Mouse (Mus musculus) frontal cortex, postnatal 14 days (tissue): ENCODE results near the gene Hivep3.
A peak's percentile ranks its signal among the peaks of the same experiment; 100 is the strongest.

Experiments
- DNase-seq, 2 experiments: peaks; one replicate each; pipeline ENCODE4 v3.0.0; 2022; ENCODE audit warnings: low spot score in 2 of 2

Gene Hivep3

GRCm38 (mm10) chr4:120011788-120012187 is 278.2 kb downstream of the Hivep3 start:
- no peak for DNase-seq

GRCm38 (mm10) chr4:120012891-120013290 is 279.3 kb downstream of the Hivep3 start:
- DNase-seq: no peak

GRCm38 (mm10) chr4:120018426-120018825 is 284.8 kb downstream of the Hivep3 start:
- no peak for DNase-seq

GRCm38 (mm10) chr4:120022392-120022791 is 288.8 kb downstream of the Hivep3 start:
- DNase-seq: no peak

GRCm38 (mm10) chr4:120023221-120023840 is 289.7 kb downstream of the Hivep3 start:
- no peak for DNase-seq

- peak; percentile 65 to 73 for DNase-seq
Observed at GRCm38 (mm10) chr4:120024071-120024470, 290.5 kb downstream of the Hivep3 start.

- DNase-seq: no peak
Observed at GRCm38 (mm10) chr4:120027671-120028070, 294.1 kb downstream of the Hivep3 start.

GRCm38 (mm10) chr4:120029937-120030336 is 296.4 kb downstream of the Hivep3 start:
- no peak for DNase-seq

GRCm38 (mm10) chr4:120032320-120032983 is 298.9 kb downstream of the Hivep3 start:
- peak in 1 of 2 experiments; percentile 43 for DNase-seq

- peak; percentile 49 to 52 for DNase-seq
Observed at GRCm38 (mm10) chr4:120032984-120033355, 299.4 kb downstream of the Hivep3 start.

- DNase-seq: no peak
Observed at GRCm38 (mm10) chr4:120036294-120036693, 302.7 kb downstream of the Hivep3 start.

- DNase-seq: no peak
Observed at GRCm38 (mm10) chr4:120037007-120037406, 303.4 kb downstream of the Hivep3 start.

GRCm38 (mm10) chr4:120041520-120041919 is 307.9 kb downstream of the Hivep3 start:
- no peak for DNase-seq

GRCm38 (mm10) chr4:120042480-120042879 is 308.9 kb downstream of the Hivep3 start:
- DNase-seq: no peak

- no peak for DNase-seq
Observed at GRCm38 (mm10) chr4:120044612-120045011, 311.0 kb downstream of the Hivep3 start.

- DNase-seq: peak; percentile 68 to 74
Observed at GRCm38 (mm10) chr4:120045131-120045537, 311.6 kb downstream of the Hivep3 start.

GRCm38 (mm10) chr4:120045871-120046270 is 312.3 kb downstream of the Hivep3 start:
- no peak for DNase-seq

GRCm38 (mm10) chr4:120047060-120047459 is 313.5 kb downstream of the Hivep3 start:
- DNase-seq: no peak

- no peak for DNase-seq
Observed at GRCm38 (mm10) chr4:120048274-120048673, 314.7 kb downstream of the Hivep3 start.

- no peak for DNase-seq
Observed at GRCm38 (mm10) chr4:120049857-120050256, 316.3 kb downstream of the Hivep3 start.

GRCm38 (mm10) chr4:120052481-120052880 is 318.9 kb downstream of the Hivep3 start:
- DNase-seq: no peak

- no peak for DNase-seq
Observed at GRCm38 (mm10) chr4:120053026-120054005, 319.7 kb downstream of the Hivep3 start.
